Mouse (Mus musculus): ENCODE results near the gene Hoxc12.

Hoxc12 gene

GRCm38 (mm10) chr15:102963259-102963658, 26.7 kb downstream of the Hoxc12 start:
- no peak for ATAC-seq (ENCODE audit: insufficient number of reproducible peaks, low FRiP score, low TSS enrichment)

GRCm38 (mm10) chr15:102963671-102964640, 27.4 kb downstream of the Hoxc12 start:
- ATAC-seq (ENCODE audit: insufficient number of reproducible peaks, low FRiP score, low TSS enrichment): no peak

DNA sequence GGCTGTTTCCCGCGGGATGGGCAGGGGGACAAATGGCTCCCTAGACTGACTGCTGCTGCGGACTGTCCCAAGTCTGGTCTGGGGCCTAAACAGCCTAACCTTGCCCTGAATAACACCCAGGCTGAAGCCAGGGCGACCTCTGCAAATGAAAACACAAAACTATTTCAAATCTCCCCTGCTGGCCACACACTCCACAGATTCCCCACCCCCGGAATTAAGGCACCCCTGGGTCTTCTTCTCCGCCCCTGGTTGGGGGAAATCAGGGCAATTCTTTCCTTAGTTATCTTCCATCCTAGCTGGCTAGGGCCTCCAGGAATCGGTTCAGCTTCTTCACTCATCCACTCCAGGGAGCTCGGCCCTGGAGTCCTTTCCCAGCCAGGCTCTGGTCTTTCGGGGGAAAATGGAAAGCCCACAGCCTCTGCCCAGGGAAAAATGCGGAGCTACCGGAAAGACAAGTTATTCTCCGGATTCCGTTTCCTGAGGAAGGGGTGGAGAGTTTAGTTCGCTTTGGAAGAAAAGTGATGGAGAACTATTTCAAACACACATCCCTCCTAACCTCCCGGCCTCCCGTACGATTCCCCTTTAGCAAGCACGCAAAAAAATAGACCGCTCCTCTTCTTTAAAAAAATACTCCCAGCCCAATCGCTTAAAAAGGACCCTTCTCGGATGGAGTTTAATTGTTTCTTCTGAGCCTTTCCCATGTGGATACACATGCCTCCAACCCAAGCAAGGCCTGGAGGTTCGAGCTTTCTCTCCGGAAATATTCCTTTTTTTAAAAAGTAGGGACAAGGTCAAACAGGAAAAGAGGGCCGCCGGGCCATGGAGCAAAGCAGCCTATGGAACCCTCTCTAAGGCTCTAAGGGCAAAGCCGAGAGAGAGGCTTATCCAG, 28.7 kb downstream of the Hoxc12 start:
- ATAC-seq (ENCODE audit: insufficient number of reproducible peaks, low FRiP score, low TSS enrichment): no peak

DNA sequence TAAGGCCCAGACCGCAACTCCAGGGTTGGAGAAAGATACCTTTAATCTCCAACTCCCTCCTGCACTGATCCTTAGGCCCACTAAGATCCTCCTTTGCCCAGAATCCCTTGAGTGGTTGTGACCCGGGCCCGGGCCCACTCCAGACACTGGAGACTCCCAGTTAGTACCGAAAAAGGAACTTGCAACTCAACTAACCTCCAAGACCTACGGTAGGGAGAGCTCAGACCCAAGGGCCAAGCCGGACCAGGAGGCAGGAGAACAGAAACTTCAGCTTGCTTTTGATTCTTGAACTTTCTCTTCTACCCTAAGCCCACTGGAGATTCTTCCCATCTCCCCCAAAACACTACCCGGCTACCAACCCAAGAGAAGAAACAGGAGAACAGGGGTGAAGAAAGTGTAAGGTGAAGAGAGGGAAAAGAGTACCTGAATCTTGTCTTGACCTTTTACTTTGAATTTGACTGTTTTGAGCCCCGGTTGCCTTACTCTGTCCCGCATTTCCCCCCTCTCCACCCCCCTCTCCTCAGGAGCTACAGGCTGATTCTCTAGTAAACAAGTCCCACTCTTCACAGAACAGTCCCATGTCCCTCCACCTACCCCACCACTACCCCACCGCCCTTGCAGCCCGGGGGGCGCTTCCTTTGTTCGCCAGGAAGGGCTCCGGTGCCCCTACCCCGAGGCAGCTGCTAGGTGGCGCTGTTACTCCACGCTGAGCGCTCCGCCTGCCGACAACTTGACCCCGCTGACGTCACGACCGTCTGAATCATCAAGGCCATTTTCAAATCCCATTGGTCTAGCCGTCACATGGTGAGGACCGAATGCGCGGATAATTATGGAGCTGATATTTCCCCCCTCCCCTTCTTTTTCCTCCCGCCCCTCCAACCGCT, 29.6 kb downstream of the Hoxc12 start:
- ATAC-seq (ENCODE audit: insufficient number of reproducible peaks, low FRiP score, low TSS enrichment): no peak

- no peak for ATAC-seq (ENCODE audit: insufficient number of reproducible peaks, low FRiP score, low TSS enrichment)
Measured at GRCm38 (mm10) chr15:102966776-102967311, 30.3 kb downstream of the Hoxc12 start, which contains the start of gene Hoxc10. Hoxc10 (plus strand) TSS chr15:102966796.

DNA sequence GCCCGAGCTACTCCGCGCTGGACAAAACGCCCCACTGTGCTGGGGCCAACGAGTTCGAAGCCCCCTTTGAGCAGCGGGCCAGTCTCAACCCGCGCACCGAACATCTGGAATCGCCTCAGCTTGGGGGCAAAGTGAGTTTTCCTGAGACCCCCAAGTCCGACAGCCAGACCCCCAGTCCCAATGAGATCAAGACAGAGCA, 30.7 kb downstream of the Hoxc12 start, which contains the start of gene Hoxc5:
Gene Hoxc5, plus strand, starts transcription at position 132 of the 199 bp plus-strand sequence.
- ATAC-seq (ENCODE audit: insufficient number of reproducible peaks, low FRiP score, low TSS enrichment): no peak

DNA sequence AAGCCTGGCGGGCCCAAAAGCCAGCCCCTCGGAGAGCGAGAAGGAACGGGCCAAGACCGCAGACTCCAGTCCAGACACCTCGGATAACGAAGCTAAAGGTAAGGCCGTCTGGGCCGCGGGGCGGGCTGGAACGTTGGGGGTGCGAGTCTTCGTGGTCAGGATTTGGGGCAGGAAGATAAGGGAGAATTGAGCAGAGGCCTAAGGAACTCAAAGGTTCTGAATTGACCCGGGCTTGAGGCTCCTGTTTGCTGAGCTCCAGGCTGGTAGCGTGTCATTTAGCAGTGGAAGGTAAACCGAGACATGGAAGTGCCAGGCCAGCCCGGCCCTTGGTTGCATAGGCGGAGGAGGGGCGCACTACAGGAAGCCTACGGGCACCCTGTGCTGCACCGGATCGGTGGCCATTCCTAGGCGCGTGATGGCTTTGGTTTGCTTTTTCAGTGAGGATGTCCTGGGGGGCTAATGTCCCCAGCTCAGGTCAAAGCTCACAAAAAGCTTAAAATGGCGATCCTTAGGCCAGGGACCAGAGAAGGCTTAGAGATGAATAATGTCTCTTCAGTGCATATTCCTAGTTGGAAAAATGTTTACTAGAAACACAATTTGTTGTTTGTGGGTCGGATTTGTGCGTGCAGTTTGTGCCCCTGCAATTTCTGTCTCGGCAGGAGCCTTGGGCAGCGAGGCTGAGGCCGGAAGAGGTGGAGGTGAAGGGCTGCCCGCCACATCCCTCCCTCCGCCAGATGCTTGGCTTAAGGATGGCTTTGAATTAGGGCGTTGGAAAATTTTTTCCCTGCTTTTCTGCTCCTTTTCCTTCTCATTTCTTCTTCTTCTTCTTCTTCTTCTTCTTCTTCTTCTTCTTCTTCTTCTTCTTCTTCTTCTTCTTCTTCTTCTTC, 31.2 kb downstream of the Hoxc12 start:
- no peak for ATAC-seq (ENCODE audit: insufficient number of reproducible peaks, low FRiP score, low TSS enrichment)

- no peak for ATAC-seq (ENCODE audit: insufficient number of reproducible peaks, low FRiP score, low TSS enrichment)
Measured at GRCm38 (mm10) chr15:102969296-102969695, 32.7 kb downstream of the Hoxc12 start.

DNA sequence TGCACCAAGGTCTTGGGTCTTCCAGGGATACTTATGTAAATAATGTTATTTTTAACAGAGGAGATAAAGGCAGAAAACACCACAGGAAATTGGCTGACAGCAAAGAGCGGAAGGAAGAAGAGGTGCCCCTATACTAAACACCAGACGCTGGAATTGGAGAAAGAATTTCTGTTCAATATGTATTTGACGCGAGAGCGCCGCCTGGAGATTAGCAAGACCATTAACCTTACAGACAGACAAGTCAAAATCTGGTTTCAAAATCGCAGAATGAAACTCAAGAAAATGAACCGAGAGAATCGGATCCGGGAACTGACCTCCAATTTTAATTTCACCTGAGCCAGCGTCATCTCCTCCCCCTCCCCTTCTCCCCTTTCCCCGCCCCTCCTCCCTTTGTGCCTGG, 34.2 kb downstream of the Hoxc12 start:
- ATAC-seq (ENCODE audit: insufficient number of reproducible peaks, low FRiP score, low TSS enrichment): no peak

- no peak for ATAC-seq (ENCODE audit: insufficient number of reproducible peaks, low FRiP score, low TSS enrichment)
Measured at GRCm38 (mm10) chr15:102972254-102972653, 35.7 kb downstream of the Hoxc12 start.

- no peak for ATAC-seq (ENCODE audit: insufficient number of reproducible peaks, low FRiP score, low TSS enrichment)
Measured at GRCm38 (mm10) chr15:102972753-102973152, 36.2 kb downstream of the Hoxc12 start.

- ATAC-seq (ENCODE audit: insufficient number of reproducible peaks, low FRiP score, low TSS enrichment): no peak
Measured at GRCm38 (mm10) chr15:102975034-102975433, 38.5 kb downstream of the Hoxc12 start.

- ATAC-seq (ENCODE audit: insufficient number of reproducible peaks, low FRiP score, low TSS enrichment): no peak
Measured at GRCm38 (mm10) chr15:102975688-102976111, 39.1 kb downstream of the Hoxc12 start.

DNA sequence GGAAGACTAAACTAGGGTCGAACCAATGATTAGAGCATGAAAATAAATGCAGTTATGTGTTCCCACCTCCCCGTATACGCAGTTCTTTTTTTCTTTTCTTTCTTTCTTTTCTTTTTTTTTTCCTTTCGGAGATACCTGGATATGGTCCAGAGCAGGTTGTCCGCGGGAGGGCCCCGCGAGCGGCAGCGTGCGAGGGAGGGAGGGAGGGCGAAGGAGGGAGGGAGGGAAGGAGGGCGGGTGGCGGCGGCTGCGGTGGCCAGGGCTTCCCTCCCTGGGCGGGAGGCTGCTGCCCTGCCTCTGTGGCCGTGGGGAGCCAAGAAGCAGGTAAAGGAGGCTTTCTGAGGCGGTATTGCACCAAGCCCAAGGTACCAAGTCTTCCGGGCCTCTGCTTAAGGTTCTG, 39.6 kb downstream of the Hoxc12 start, which contains the start of gene Hoxc9:
Gene Hoxc9, plus strand, starts transcription at position 269 of the 400 bp plus-strand sequence.
- no peak for ATAC-seq (ENCODE audit: insufficient number of reproducible peaks, low FRiP score, low TSS enrichment)

- ATAC-seq (ENCODE audit: insufficient number of reproducible peaks, low FRiP score, low TSS enrichment): no peak
Measured at GRCm38 (mm10) chr15:102976631-102977422, 40.3 kb downstream of the Hoxc12 start.

- ATAC-seq (ENCODE audit: insufficient number of reproducible peaks, low FRiP score, low TSS enrichment): no peak
Measured at GRCm38 (mm10) chr15:102977423-102977974, 40.9 kb downstream of the Hoxc12 start.

GRCm38 (mm10) chr15:102978615-102979515, 42.3 kb downstream of the Hoxc12 start:
- ATAC-seq (ENCODE audit: insufficient number of reproducible peaks, low FRiP score, low TSS enrichment): no peak
